Mouse (Mus musculus) midbrain, embryonic 16.5 days (tissue): ENCODE data around the gene Pdxk. TPM values are rescaled to one million over a fixed set of nuclear protein-coding genes. Genes with fewer than 3 reads are reported as not detected.

Experiments
- ATAC-seq: fragments of 200-750 bp; cut with Nextera tagmentation; 2 replicates; pipeline ENCODE4 v1.8.0; 2017; ENCODE audit warnings: moderate TSS enrichment
- H3K27ac ChIP-seq: fragments of 300-500 bp; sonication (generic); 2 replicates; pipeline ENCODE4 v1.5.1; 2014; ENCODE audit warnings: mild to moderate bottlenecking, low read length, mixed read lengths
- H3K27me3 ChIP-seq: fragments of 300-500 bp; sonication (generic); 2 replicates; pipeline ENCODE4 v1.6.1; 2014; ENCODE audit warnings: low read depth, low read length, mixed read lengths; ENCODE audit not compliant: control insufficient read depth, insufficient read depth
- H3K36me3 ChIP-seq: fragments of 300-500 bp; sonication (generic); 2 replicates; pipeline ENCODE4 v1.6.1; 2014; ENCODE audit warnings: mild to moderate bottlenecking, low read length, moderate library complexity, mixed read lengths; ENCODE audit not compliant: control insufficient read depth, insufficient read depth
- H3K4me1 ChIP-seq: fragments of 300-500 bp; sonication (generic); 2 replicates; pipeline ENCODE4 v1.6.1; 2014; ENCODE audit warnings: mild to moderate bottlenecking, low read length, mixed read lengths; ENCODE audit not compliant: control insufficient read depth, insufficient read depth
- H3K4me2 ChIP-seq: fragments of 300-500 bp; sonication (generic); 2 replicates; pipeline ENCODE4 v1.6.1; 2014; ENCODE audit warnings: mild to moderate bottlenecking, low read length, mixed read lengths
- H3K4me3 ChIP-seq: fragments of 300-500 bp; sonication (generic); 2 replicates; pipeline ENCODE4 v1.5.1; 2014; ENCODE audit warnings: low read depth, mild to moderate bottlenecking, low read length, moderate library complexity, mixed read lengths
- H3K9ac ChIP-seq: fragments of 300-500 bp; sonication (generic); 2 replicates; pipeline ENCODE4 v1.6.1; 2014; ENCODE audit warnings: low read depth, low read length, mixed read lengths
- H3K9me3 ChIP-seq: fragments of 300-500 bp; sonication (generic); replicated peaks from 2 replicates; pipeline ENCODE4 v1.6.1; 2014; ENCODE audit warnings: mild to moderate bottlenecking, low read length, mixed read lengths; ENCODE audit not compliant: control insufficient read depth, poor library complexity, severe bottlenecking
- WGBS: fragments of 180-500 bp; shearing (Covaris S2); extraction: QIAGEN DNeasy Blood & Tissue Kit; methylation state at CpG from one replicate; pipeline ENCODE4 v1.1.7; 2014; 5-methylcytosine and 5-hydroxymethylcytosine counted together
- polyA plus RNA-seq: library from polyadenylated mRNA; unstranded; fragments of >200 nt; fragmentation: Nextera tagmentation; extraction: Ambion mirVana; gene quantifications from 2 replicates; pipeline ENCODE4 v1.2.1, GENCODE M21; 2015

Pdxk gene
- polyA plus RNA-seq, 1 experiment from 2014 or later, result 58.8 TPM

GRCm38 (mm10) chr10:78462945-78463768 is 1.6 kb downstream of the Pdxk start:
- Histone ChIP-seq H3K9me3 (no peaks in the 10 kb centered on the region), H3K27me3 (no peaks in the 10 kb centered on the region), H3K4me2 (peak overlapping the region; percentile 95), H3K4me3 (peak overlapping the region; percentile 85), H3K27ac (no peak overlapping the region), H3K4me1 (peaks cover 26% of the 10 kb centered on the region), H3K36me3 (no peaks in the 10 kb centered on the region), H3K9ac (no peak overlapping the region)
- WGBS, result 83% methylated on average over 8 of the region's 8 CpGs
- no peak for ATAC-seq

DNA sequence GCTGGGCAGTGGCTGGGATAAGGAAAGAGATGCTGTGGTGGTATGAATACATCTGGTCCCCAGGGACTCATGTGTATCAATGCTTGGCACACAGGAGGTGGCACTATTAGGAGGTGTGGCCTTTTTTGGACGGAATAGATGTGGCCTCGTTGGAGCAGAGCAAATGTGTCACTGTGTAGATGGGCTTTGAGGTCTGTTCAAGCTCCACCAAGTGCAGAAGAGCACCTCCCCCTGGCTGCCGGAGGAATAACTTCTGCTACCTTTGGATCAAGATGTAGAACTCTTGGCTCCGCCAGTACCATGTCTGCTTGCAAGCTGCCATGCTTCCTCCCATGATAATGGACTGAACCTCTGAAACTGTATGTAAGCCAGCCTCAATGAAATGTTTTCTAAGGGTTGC is 3.0 kb downstream of the Pdxk start:
- H3K9me3 ChIP-seq, result no peaks in the 10 kb centered on the region
- no peak overlapping the region for H3K9ac ChIP-seq
- H3K4me2 ChIP-seq, result no peak overlapping the region
- H3K27me3 ChIP-seq, result no peaks in the 10 kb centered on the region
- WGBS, result 82% methylated on average over 4 of the region's 4 CpGs
- no peak for ATAC-seq
- H3K4me3 ChIP-seq, result no peak overlapping the region
- H3K27ac ChIP-seq, result no peak overlapping the region
- peaks cover 35% of the 10 kb centered on the region for H3K4me1 ChIP-seq
- no peaks in the 10 kb centered on the region for H3K36me3 ChIP-seq

DNA sequence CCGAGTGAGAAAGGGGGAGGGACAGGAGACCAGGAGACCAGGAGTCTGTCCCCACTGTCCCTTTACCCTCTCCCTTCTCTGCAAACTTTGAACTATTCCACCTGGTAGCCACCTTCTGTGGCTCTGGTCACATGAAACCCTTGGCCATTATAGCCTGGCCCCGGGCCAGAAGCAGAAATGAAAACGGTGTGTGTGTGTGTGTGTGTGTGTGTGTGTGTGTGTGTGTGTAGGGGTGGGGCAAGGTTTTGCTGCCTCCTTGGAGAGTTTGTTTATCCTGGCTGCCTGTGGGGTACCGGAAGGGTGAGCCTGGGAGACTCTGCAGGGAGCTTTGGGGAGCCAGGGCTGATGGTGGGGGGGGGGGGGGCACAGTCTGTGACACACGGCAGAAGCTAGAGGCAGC is 4.3 kb downstream of the Pdxk start:
- H3K36me3 ChIP-seq, result no peaks in the 10 kb centered on the region
- WGBS, result 47% methylated on average over 4 of the region's 5 CpGs
- ATAC-seq, result no peak
- H3K4me3 ChIP-seq, result no peak overlapping the region
- H3K4me2 ChIP-seq, result no peak overlapping the region
- peaks cover 35% of the 10 kb centered on the region for H3K4me1 ChIP-seq
- no peaks in the 10 kb centered on the region for H3K27me3 ChIP-seq
- no peak overlapping the region for H3K27ac ChIP-seq
- H3K9ac ChIP-seq, result no peak overlapping the region
- no peaks in the 10 kb centered on the region for H3K9me3 ChIP-seq

DNA sequence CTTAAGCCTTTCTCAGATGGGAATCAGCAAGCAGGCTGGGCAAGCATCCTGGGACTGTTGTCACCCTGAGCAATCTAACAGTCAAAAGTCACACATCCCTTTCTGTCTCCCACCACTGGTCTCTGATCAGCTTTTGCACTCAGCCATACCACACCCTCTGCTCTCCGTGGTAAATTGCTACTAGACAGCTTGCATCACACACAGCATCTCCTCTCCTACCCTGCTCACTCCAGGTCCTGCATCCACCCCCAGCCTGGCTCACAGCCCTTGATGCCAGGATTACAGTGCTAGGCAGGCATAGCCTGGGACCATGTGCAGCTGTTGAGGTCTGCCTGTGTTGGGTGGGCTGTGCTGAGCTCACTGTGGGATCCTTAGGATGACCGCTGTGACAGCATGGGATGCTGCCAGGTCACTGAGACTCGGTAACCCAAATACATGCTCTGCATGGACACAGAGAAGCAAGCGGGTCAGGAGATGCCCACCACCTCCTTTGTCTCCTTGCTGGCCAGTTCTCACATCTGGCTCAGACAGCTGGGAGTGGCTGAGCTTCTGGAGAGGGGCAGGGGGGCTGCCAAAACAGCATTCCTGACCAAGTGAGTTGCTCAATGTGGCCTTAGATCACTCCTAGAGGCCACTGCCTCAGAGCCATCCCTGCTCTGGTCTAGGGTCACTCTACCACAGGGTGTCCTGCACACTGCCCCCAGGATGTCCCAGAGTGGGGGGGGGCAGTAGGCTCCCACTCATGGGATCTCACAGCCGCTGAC is 6.2 kb downstream of the Pdxk start:
- H3K9ac ChIP-seq, result no peak overlapping the region
- ATAC-seq, result no peak

GRCm38 (mm10) chr10:78457495-78458347 is 7.1 kb downstream of the Pdxk start:
- no peak overlapping the region for H3K4me3 ChIP-seq
- H3K4me2 ChIP-seq, result no peak overlapping the region
- no peaks in the 10 kb centered on the region for H3K9me3 ChIP-seq
- WGBS, result 25% methylated on average over 10 of the region's 10 CpGs
- H3K4me1 ChIP-seq, result peaks cover 24% of the 10 kb centered on the region
- H3K27me3 ChIP-seq, result no peaks in the 10 kb centered on the region
- ATAC-seq, result peak; percentile 12; the same call in 1 of the 2 replicates
- H3K36me3 ChIP-seq, result no peaks in the 10 kb centered on the region
- H3K9ac ChIP-seq, result no peak overlapping the region
- peak overlapping the region; percentile 66 for H3K27ac ChIP-seq

More for the DNA sequence above, 6.2 kb downstream of the Pdxk start:
- 70% methylated on average over 5 of the region's 5 CpGs for WGBS
- Histone ChIP-seq H3K27me3 (no peaks in the 10 kb centered on the region), H3K9me3 (no peaks in the 10 kb centered on the region), H3K4me3 (no peak overlapping the region), H3K4me1 (peaks cover 29% of the 10 kb centered on the region), H3K36me3 (no peaks in the 10 kb centered on the region), H3K4me2 (no peak overlapping the region; the same call in 1 of the 2 replicates), H3K27ac (peak overlapping the region; percentile 66)

DNA sequence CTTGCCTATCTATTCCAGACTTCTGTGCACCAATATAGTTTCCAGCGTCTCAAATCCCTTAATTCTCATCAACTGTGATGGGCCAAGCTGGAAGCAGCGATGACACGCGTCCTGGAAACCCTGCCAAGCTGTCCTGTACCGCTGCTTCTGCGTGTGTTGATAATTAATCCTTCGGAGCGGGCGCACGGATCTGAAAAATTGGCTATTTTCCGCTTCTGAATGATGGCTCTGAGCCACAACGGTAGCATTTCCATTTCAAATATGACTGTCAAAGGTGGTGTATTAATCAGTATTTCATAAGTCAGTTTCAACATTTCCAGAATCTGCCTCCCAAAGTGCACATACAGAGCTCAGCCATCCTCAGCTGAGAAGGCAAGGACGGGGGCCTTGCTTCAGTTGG is 8.1 kb downstream of the Pdxk start:
- no peaks in the 10 kb centered on the region for H3K36me3 ChIP-seq
- no peaks in the 10 kb centered on the region for H3K9me3 ChIP-seq
- H3K27ac ChIP-seq, result peak overlapping the region; percentile 66
- no peaks in the 10 kb centered on the region for H3K27me3 ChIP-seq
- WGBS, result 55% methylated on average over 13 of the region's 13 CpGs
- no peak overlapping the region for H3K4me3 ChIP-seq
- peaks cover 22% of the 10 kb centered on the region for H3K4me1 ChIP-seq
- no peak overlapping the region for H3K9ac ChIP-seq
- no peak overlapping the region for H3K4me2 ChIP-seq
- ATAC-seq, result 0 out of 2 replicates have a peak, but pooled peaks have one; percentile 10

- Histone ChIP-seq H3K36me3 (peaks cover 12% of the 10 kb centered on the region; the same call in 1 of the 2 replicates), H3K4me2 (no peak overlapping the region), H3K4me3 (no peak overlapping the region), H3K9ac (no peak overlapping the region), H3K9me3 (no peaks in the 10 kb centered on the region), H3K27ac (0 out of 2 replicates have a peak overlapping the region, but pooled peaks have one; percentile 36), H3K27me3 (no peaks in the 10 kb centered on the region), H3K4me1 (peaks cover 9% of the 10 kb centered on the region)
- ATAC-seq, result no peak
- WGBS, result 13% methylated on average over 4 of the region's 4 CpGs
Observed at GRCm38 (mm10) chr10:78452641-78453040, 12.1 kb downstream of the Pdxk start.

GRCm38 (mm10) chr10:78450761-78451160 is 14.0 kb downstream of the Pdxk start:
- H3K27me3 ChIP-seq, result no peaks in the 10 kb centered on the region
- H3K27ac ChIP-seq, result no peak overlapping the region
- H3K4me1 ChIP-seq, result peaks cover 6% of the 10 kb centered on the region
- peaks cover 19% of the 10 kb centered on the region; the same call in 1 of the 2 replicates for H3K36me3 ChIP-seq
- H3K4me2 ChIP-seq, result no peak overlapping the region
- H3K9ac ChIP-seq, result no peak overlapping the region
- ATAC-seq, result no peak
- no peak overlapping the region for H3K4me3 ChIP-seq
- H3K9me3 ChIP-seq, result no peaks in the 10 kb centered on the region
- WGBS, result 93% methylated on average over 5 of the region's 5 CpGs
